Mouse (Mus musculus) liver, postnatal 0 days (tissue): ENCODE data around the gene Epgn.

Source experiments
- CTCF ChIP-seq: sonication (generic); IDR thresholded peaks from 2 replicates; pipeline ENCODE4 v1.5.1; 2016; ENCODE audit warnings: antibody characterized with exemption, low read depth
- EP300 ChIP-seq: IDR thresholded peaks from 2 replicates; pipeline ENCODE4 v1.6.1; 2016; ENCODE audit warnings: antibody characterized with exemption, low read depth, mild to moderate bottlenecking

DNA sequence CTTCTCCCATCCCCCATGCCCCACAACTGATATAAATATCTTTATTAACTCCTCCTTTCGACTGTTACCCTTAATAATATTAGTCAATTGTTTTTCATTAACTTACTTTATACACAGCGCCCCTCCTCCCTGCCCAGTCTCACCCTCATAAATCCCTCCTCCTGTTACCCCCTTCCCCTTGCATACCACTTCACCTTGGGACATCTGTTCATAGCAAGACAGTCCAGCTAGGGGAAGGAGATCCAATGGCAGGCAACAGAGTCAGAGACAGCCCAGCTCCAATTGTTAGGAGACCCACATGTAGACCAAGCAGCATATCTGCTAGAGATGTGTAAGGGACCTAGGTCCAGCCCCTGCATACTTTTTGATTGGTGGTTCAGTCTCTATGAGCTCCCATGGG lies 11.7 kb downstream of the Epgn start:
- TF ChIP-seq CTCF, result no peak
- no peak for TF ChIP-seq EP300
